Mouse (Mus musculus) midbrain, postnatal 0 days (tissue): ENCODE data around the gene Upf3a. TPM values are rescaled to one million over a fixed set of nuclear protein-coding genes. Genes with fewer than 3 reads are reported as not detected.

Source experiments
- ATAC-seq: fragments of 200-750 bp; cut with Nextera tagmentation; 2 replicates; pipeline ENCODE4 v1.8.0; 2017; ENCODE audit warnings: moderate number of reproducible peaks, mild to moderate bottlenecking, moderate TSS enrichment, moderate library complexity; ENCODE audit not compliant: low FRiP score
- DNase-seq: peaks from one replicate; pipeline ENCODE4 v3.0.0-alpha.2; 2015; ENCODE audit warnings: low spot score
- H3K27ac ChIP-seq: fragments of 300-500 bp; sonication (generic); 2 replicates; pipeline ENCODE4 v1.5.1; 2014; ENCODE audit warnings: low read depth, mild to moderate bottlenecking, low read length, mixed read lengths
- H3K27me3 ChIP-seq: fragments of 300-500 bp; sonication (generic); 2 replicates; pipeline ENCODE4 v1.6.1; 2014; ENCODE audit warnings: low read length, control low read depth, mixed read lengths; ENCODE audit not compliant: insufficient read depth
- H3K36me3 ChIP-seq: fragments of 300-500 bp; sonication (generic); 2 replicates; pipeline ENCODE4 v1.6.1; 2014; ENCODE audit warnings: low read length, control low read depth, mixed read lengths; ENCODE audit not compliant: insufficient read depth
- H3K4me1 ChIP-seq: fragments of 300-500 bp; sonication (generic); 2 replicates; pipeline ENCODE4 v1.6.1; 2014; ENCODE audit warnings: mild to moderate bottlenecking, control low read depth, antibody characterized with exemption, low read length, mixed read lengths; ENCODE audit not compliant: insufficient read depth
- H3K4me2 ChIP-seq: fragments of 300-500 bp; sonication (generic); 2 replicates; pipeline ENCODE4 v1.6.1; 2014; ENCODE audit warnings: low read depth, mild to moderate bottlenecking, low read length, mixed read lengths; ENCODE audit not compliant: poor library complexity, severe bottlenecking
- H3K4me3 ChIP-seq: fragments of 300-500 bp; sonication (generic); 2 replicates; pipeline ENCODE4 v1.5.1; 2014; ENCODE audit warnings: low read depth, mild to moderate bottlenecking, low read length, moderate library complexity
- H3K9ac ChIP-seq: fragments of 300-500 bp; sonication (generic); replicated peaks from 2 replicates; pipeline ENCODE4 v1.6.1; 2014; ENCODE audit warnings: mild to moderate bottlenecking, low read length, moderate library complexity, mixed read lengths; ENCODE audit not compliant: poor library complexity, severe bottlenecking
- H3K9me3 ChIP-seq: fragments of 300-500 bp; sonication (generic); 2 replicates; pipeline ENCODE4 v1.6.1; 2016; ENCODE audit warnings: low read length, control low read depth
- CTCF ChIP-seq: IDR thresholded peaks from 2 replicates; pipeline ENCODE4 v1.5.1; 2016; ENCODE audit warnings: antibody characterized with exemption, mild to moderate bottlenecking
- WGBS: fragments of 180-500 bp; shearing (Covaris S2); extraction: QIAGEN DNeasy Blood & Tissue Kit; methylation state at CpG from one replicate; pipeline ENCODE4 v1.1.7; 2014; 5-methylcytosine and 5-hydroxymethylcytosine counted together
- polyA plus RNA-seq: library from polyadenylated mRNA; unstranded; fragments of >200 nt; fragmentation: Nextera tagmentation; extraction: Ambion mirVana; gene quantifications from 2 replicates; pipeline ENCODE4 v1.2.1, GENCODE M21; 2015
- total RNA-seq: library from RNA; depleted of rRNA; stranded (reverse); fragments of >200 nt; gene quantifications from 2 replicates; pipeline ENCODE4 v1.2.3, GENCODE M21; 2014

The Upf3a gene
- total and polyA plus RNA-seq, 2 experiments from 2014 or later: 15.2 to 44.6 TPM

GRCm38 (mm10) chr8:13785764-13786299 lies 417 bp downstream of the Upf3a start:
- H3K9ac ChIP-seq: peak overlapping the region; percentile 67
- peak overlapping the region; percentile 44 for H3K4me3 ChIP-seq
- DNase-seq (peak; percentile 98), ATAC-seq (peak; percentile 98)
- H3K9me3 ChIP-seq: no peaks in the 10 kb centered on the region
- under 1% methylated on average over 33 of the region's 47 CpGs for WGBS
- peak overlapping the region; percentile 92 for H3K27ac ChIP-seq
- peak; percentile 89 for TF ChIP-seq CTCF
- H3K27me3 ChIP-seq: no peaks in the 10 kb centered on the region
- H3K4me1 ChIP-seq: no peaks in the 10 kb centered on the region
- peak overlapping the region; percentile 75 for H3K4me2 ChIP-seq
- peaks cover 16% of the 10 kb centered on the region for H3K36me3 ChIP-seq

GRCm38 (mm10) chr8:13789606-13790005 lies 4.2 kb downstream of the Upf3a start:
- H3K9ac ChIP-seq: no peak overlapping the region
- WGBS: 95% methylated on average over 8 of the region's 8 CpGs
- H3K9me3 ChIP-seq: no peaks in the 10 kb centered on the region
- no peaks in the 10 kb centered on the region for H3K27me3 ChIP-seq
- no peak for DNase-seq
- no peak overlapping the region for H3K4me3 ChIP-seq
- no peak overlapping the region for H3K27ac ChIP-seq
- H3K36me3 ChIP-seq: peaks cover 15% of the 10 kb centered on the region
- TF ChIP-seq CTCF: no peak
- H3K4me1 ChIP-seq: no peaks in the 10 kb centered on the region
- no peak for ATAC-seq
- no peak overlapping the region for H3K4me2 ChIP-seq

GRCm38 (mm10) chr8:13793097-13793745 lies 7.8 kb downstream of the Upf3a start:
- H3K4me1 ChIP-seq: no peaks in the 10 kb centered on the region
- DNase-seq (no peak), ATAC-seq (no peak)
- H3K9me3 ChIP-seq: no peaks in the 10 kb centered on the region
- no peak overlapping the region for H3K4me3 ChIP-seq
- no peak overlapping the region for H3K4me2 ChIP-seq
- 95% methylated on average over 8 of the region's 8 CpGs for WGBS
- no peak overlapping the region for H3K27ac ChIP-seq
- TF ChIP-seq CTCF: no peak
- no peak overlapping the region for H3K9ac ChIP-seq
- H3K36me3 ChIP-seq: peaks cover 44% of the 10 kb centered on the region
- no peaks in the 10 kb centered on the region for H3K27me3 ChIP-seq

GRCm38 (mm10) chr8:13793746-13794101 lies 8.3 kb downstream of the Upf3a start:
- no peak for ATAC-seq
- Histone ChIP-seq H3K4me1 (no peaks in the 10 kb centered on the region), H3K9ac (no peak overlapping the region), H3K4me2 (no peak overlapping the region), H3K36me3 (peaks cover 46% of the 10 kb centered on the region), H3K9me3 (no peaks in the 10 kb centered on the region), H3K27me3 (no peaks in the 10 kb centered on the region), H3K27ac (no peak overlapping the region), H3K4me3 (no peak overlapping the region)
- TF ChIP-seq CTCF: no peak
- 92% methylated on average over 11 of the region's 11 CpGs for WGBS
- no peak for DNase-seq

GRCm38 (mm10) chr8:13797676-13798075 lies 12.3 kb downstream of the Upf3a start:
- no peak overlapping the region for H3K27ac ChIP-seq
- H3K4me1 ChIP-seq: no peaks in the 10 kb centered on the region
- no peak overlapping the region for H3K4me3 ChIP-seq
- peaks cover 48% of the 10 kb centered on the region for H3K36me3 ChIP-seq
- 94% methylated on average over 5 of the region's 5 CpGs for WGBS
- H3K27me3 ChIP-seq: no peaks in the 10 kb centered on the region
- DNase-seq (no peak), ATAC-seq (no peak)
- H3K4me2 ChIP-seq: no peak overlapping the region
- no peak overlapping the region for H3K9ac ChIP-seq
- TF ChIP-seq CTCF: no peak
- H3K9me3 ChIP-seq: no peaks in the 10 kb centered on the region

GRCm38 (mm10) chr8:13799566-13799965 lies 14.2 kb downstream of the Upf3a start:
- no peak for TF ChIP-seq CTCF
- no peak overlapping the region for H3K27ac ChIP-seq
- WGBS: 94% methylated on average over 5 of the region's 5 CpGs

More at GRCm38 (mm10) chr8:13799566-13799965, 14.2 kb downstream of the Upf3a start:
- H3K27me3 ChIP-seq: no peaks in the 10 kb centered on the region
- H3K9me3 ChIP-seq: no peaks in the 10 kb centered on the region
- no peak overlapping the region for H3K4me2 ChIP-seq
- H3K4me3 ChIP-seq: no peak overlapping the region
- H3K9ac ChIP-seq: no peak overlapping the region
- peaks cover 36% of the 10 kb centered on the region for H3K36me3 ChIP-seq
- no peaks in the 10 kb centered on the region for H3K4me1 ChIP-seq
- DNase-seq (no peak), ATAC-seq (no peak)
